Mouse (Mus musculus) liver, postnatal 0 days (tissue): Measurements from ENCODE around the gene Dhx35. TPM values are rescaled to one million over a fixed set of nuclear protein-coding genes. Genes with fewer than 3 reads are reported as not detected.
A peak's percentile ranks its signal among the peaks of the same experiment; 100 is the strongest.

Source experiments
- ATAC-seq: fragments of 200-750 bp; cut with Nextera tagmentation; 2 replicates; pipeline ENCODE4 v1.8.0; 2017; ENCODE audit warnings: mild to moderate bottlenecking, moderate library complexity
- DNase-seq: peaks from one replicate; pipeline ENCODE4 v3.0.0-alpha.2; 2016
- H3K27ac ChIP-seq: fragments of 300-500 bp; sonication (generic); 2 replicates; pipeline ENCODE4 v1.5.1; 2014; ENCODE audit warnings: antibody characterized with exemption, moderate library complexity, mild to moderate bottlenecking, low read depth
- H3K27me3 ChIP-seq: fragments of 300-500 bp; sonication (generic); 2 replicates; pipeline ENCODE4 v1.6.1; 2014; ENCODE audit warnings: low read length, control low read depth, mixed read lengths; ENCODE audit not compliant: insufficient read depth
- H3K36me3 ChIP-seq: fragments of 300-500 bp; sonication (generic); replicated peaks from 2 replicates; pipeline ENCODE4 v1.6.1; 2014; ENCODE audit warnings: mild to moderate bottlenecking, control low read depth, low read length, moderate library complexity, mixed read lengths; ENCODE audit not compliant: insufficient read depth
- H3K4me1 ChIP-seq: fragments of 300-500 bp; sonication (generic); 2 replicates; pipeline ENCODE4 v1.6.1; 2014; ENCODE audit warnings: antibody characterized with exemption, mild to moderate bottlenecking, control low read depth; ENCODE audit not compliant: insufficient read depth
- H3K4me2 ChIP-seq: fragments of 300-500 bp; sonication (generic); 2 replicates; pipeline ENCODE4 v1.6.1; 2014; ENCODE audit warnings: low read depth, mild to moderate bottlenecking, low read length, moderate library complexity, mixed read lengths
- H3K4me3 ChIP-seq: fragments of 300-500 bp; sonication (generic); 2 replicates; pipeline ENCODE4 v1.5.1; 2014; ENCODE audit warnings: low read depth, low read length
- H3K9ac ChIP-seq: fragments of 300-500 bp; sonication (generic); replicated peaks from 2 replicates; pipeline ENCODE4 v1.6.1; 2014; ENCODE audit warnings: mild to moderate bottlenecking, moderate library complexity
- H3K9me3 ChIP-seq: fragments of 300-500 bp; sonication (generic); 2 replicates; pipeline ENCODE4 v1.6.1; 2016; ENCODE audit warnings: mild to moderate bottlenecking, control low read depth, low read length, mixed read lengths
- CTCF ChIP-seq: sonication (generic); IDR thresholded peaks from 2 replicates; pipeline ENCODE4 v1.5.1; 2016; ENCODE audit warnings: antibody characterized with exemption, low read depth
- EP300 ChIP-seq: IDR thresholded peaks from 2 replicates; pipeline ENCODE4 v1.6.1; 2016; ENCODE audit warnings: antibody characterized with exemption, low read depth, mild to moderate bottlenecking
- WGBS: fragments of 180-500 bp; shearing (Covaris S2); extraction: QIAGEN DNeasy Blood & Tissue Kit; methylation state at CpG from one replicate; pipeline ENCODE4 v1.1.7; 2014; ENCODE audit not compliant: insufficient replicate concordance; 5-methylcytosine and 5-hydroxymethylcytosine counted together
- polyA plus RNA-seq: library from polyadenylated mRNA; unstranded; fragments of >200 nt; fragmentation: Nextera tagmentation; extraction: Ambion mirVana; gene quantifications from 2 replicates; pipeline ENCODE4 v1.2.1, GENCODE M21; 2015

Dhx35 gene
- polyA plus RNA-seq, 1 experiment from 2014 or later: 3.6 TPM

GRCm38 (mm10) chr2:158889201-158889600 lies 94.6 kb downstream of the Dhx35 start:
- Histone ChIP-seq H3K4me1 (no peaks in the 10 kb centered on the region), H3K4me3 (no peak overlapping the region), H3K4me2 (no peak overlapping the region), H3K27me3 (no peaks in the 10 kb centered on the region), H3K9me3 (no peaks in the 10 kb centered on the region), H3K36me3 (no peaks in the 10 kb centered on the region), H3K27ac (no peak overlapping the region), H3K9ac (no peak overlapping the region)
- DNase-seq (no peak), ATAC-seq (no peak)
- WGBS: 48% methylated on average over 11 of the region's 11 CpGs
- no peak for TF ChIP-seq CTCF
- TF ChIP-seq EP300: no peak

GRCm38 (mm10) chr2:158891319-158891718 lies 96.7 kb downstream of the Dhx35 start:
- DNase-seq (no peak), ATAC-seq (no peak)
- no peaks in the 10 kb centered on the region for H3K4me1 ChIP-seq
- TF ChIP-seq CTCF (no peak), EP300 (no peak)
- H3K9ac ChIP-seq: no peak overlapping the region
- no peak overlapping the region for H3K27ac ChIP-seq
- no peaks in the 10 kb centered on the region for H3K36me3 ChIP-seq
- H3K4me3 ChIP-seq: no peak overlapping the region
- H3K9me3 ChIP-seq: no peaks in the 10 kb centered on the region
- 74% methylated on average over 4 of the region's 4 CpGs for WGBS
- H3K4me2 ChIP-seq: no peak overlapping the region
- H3K27me3 ChIP-seq: no peaks in the 10 kb centered on the region

GRCm38 (mm10) chr2:158893171-158893853 lies 98.7 kb downstream of the Dhx35 start:
- ATAC-seq: peak; percentile 31; the same call in 1 of the 2 replicates
- Histone ChIP-seq H3K9me3 (no peaks in the 10 kb centered on the region), H3K4me1 (no peaks in the 10 kb centered on the region), H3K36me3 (no peaks in the 10 kb centered on the region), H3K27me3 (no peaks in the 10 kb centered on the region), H3K4me2 (no peak overlapping the region), H3K9ac (no peak overlapping the region), H3K4me3 (no peak overlapping the region), H3K27ac (no peak overlapping the region)
- no peak for DNase-seq
- TF ChIP-seq EP300: no peak
- no peak for TF ChIP-seq CTCF
- WGBS: 31% methylated on average over 16 of the region's 16 CpGs

- Histone ChIP-seq H3K4me2 (no peak overlapping the region), H3K4me3 (no peak overlapping the region), H3K4me1 (no peaks in the 10 kb centered on the region), H3K9me3 (no peaks in the 10 kb centered on the region), H3K27me3 (no peaks in the 10 kb centered on the region), H3K27ac (no peak overlapping the region), H3K9ac (no peak overlapping the region), H3K36me3 (no peaks in the 10 kb centered on the region)
- no peak for TF ChIP-seq CTCF
- TF ChIP-seq EP300: no peak
- ATAC-seq (no peak), DNase-seq (no peak)
- 34% methylated on average over 13 of the region's 13 CpGs for WGBS
These were observed 104.0 kb downstream of the Dhx35 start for GRCm38 (mm10) chr2:158898469-158899196.

Other genes starting within 250 kb of the Dhx35 start
- not detected in 2 replicates for gene Slc32a1, start 184.0 kb upstream of the Dhx35 start, polyA plus RNA-seq
- 2.8 and 3.1 TPM in 2 replicates for gene Actr5, start 169.9 kb upstream of the Dhx35 start, polyA plus RNA-seq
- gene Ppp1r16b, start 129.4 kb upstream of the Dhx35 start, polyA plus RNA-seq: 2.5 and 2.9 TPM in 2 replicates
- gene Fam83d, start 26.7 kb upstream of the Dhx35 start, polyA plus RNA-seq: 5.0 and 5.7 TPM in 2 replicates